Mouse (Mus musculus) heart, postnatal 25 days (tissue): ENCODE data around the gene Drosha. TPM values are rescaled to one million over a fixed set of nuclear protein-coding genes. Genes with fewer than 3 reads are reported as not detected.
"Not testable (repeated sequence)": the region's sequence is repeated elsewhere in the genome, so short reads cannot be mapped to it uniquely, and the experiment has no call there.

Experiments used
- DNase-seq: peaks from one replicate; pipeline ENCODE4 v3.0.0; 2022; ENCODE audit warnings: low spot score
- intact Hi-C: fragments of 180-260 bp; cut with DNase I; formaldehyde crosslinking; loops from one replicate; pipeline ENCODE4 v1.15.1; 2025
- total RNA-seq, 2 experiments: library from RNA; stranded (reverse); gene quantifications; 2 replicates each; pipeline ENCODE4 v1.2.3; 2021

Gene Drosha
- total RNA-seq, result 10 to 100 TPM; 35.2 to 35.8 TPM

GRCm38 (mm10) chr15:12824197-12824952 is at the start of gene Drosha, which contains the start of gene 6030458C11Rik:
Gene Drosha (plus strand): TSS chr15:12824815.
Gene 6030458C11Rik (minus strand): TSS chr15:12824649.
- intact Hi-C loops, result no loop called here
- peak; percentile 97 for DNase-seq

GRCm38 (mm10) chr15:12781296-12781695 is 43.3 kb upstream of the Drosha start:
- intact Hi-C loops, result no loop called here
- DNase-seq, result no peak

GRCm38 (mm10) chr15:12781729-12782326 is 42.8 kb upstream of the Drosha start:
- no peak for DNase-seq
- intact Hi-C loops, result no loop called here

- intact Hi-C loops, result no loop called here
- no peak for DNase-seq
Measured at GRCm38 (mm10) chr15:12788536-12788935, 36.1 kb upstream of the Drosha start.

- DNase-seq, result no peak
- intact Hi-C loops, result no loop called here
Measured at GRCm38 (mm10) chr15:12789406-12789867, 35.2 kb upstream of the Drosha start.

GRCm38 (mm10) chr15:12794311-12794710 is 30.3 kb upstream of the Drosha start:
- intact Hi-C loops, result loop anchor here (5.0 to 10.0 kb wide), 3 partner anchors 57 to 600 kb away; partner anchors contain the start of gene Pdzd2
- DNase-seq, result no peak

- intact Hi-C loops, result loop anchor here (1.0 to 10.0 kb wide), 3 partner anchors 209 to 601 kb away; no protein-coding TSS in a partner anchor
- DNase-seq, result no peak
Measured at GRCm38 (mm10) chr15:12795457-12795894, 29.1 kb upstream of the Drosha start.

- intact Hi-C loops, result loop anchor here (1.0 to 10.0 kb wide), 4 partner anchors 210 to 601 kb away; no protein-coding TSS in a partner anchor
- DNase-seq, result no peak
Measured at GRCm38 (mm10) chr15:12795909-12796470, 28.6 kb upstream of the Drosha start.

GRCm38 (mm10) chr15:12798043-12798442 is 26.6 kb upstream of the Drosha start:
- intact Hi-C loops, result loop anchor here (10.0 kb wide), 2 partner anchors 523 to 603 kb away; no protein-coding TSS in a partner anchor

GRCm38 (mm10) chr15:12800405-12801141 is 24.0 kb upstream of the Drosha start:
- DNase-seq, result no peak
- intact Hi-C loops, result no loop called here

More at GRCm38 (mm10) chr15:12798043-12798442, 26.6 kb upstream of the Drosha start:
- DNase-seq, result no peak

GRCm38 (mm10) chr15:12801142-12801506 is 23.5 kb upstream of the Drosha start:
- intact Hi-C loops, DNase-seq: not testable (repeated sequence)

- DNase-seq, result no peak
- intact Hi-C loops, result no loop called here
Measured at GRCm38 (mm10) chr15:12805071-12805470, 19.5 kb upstream of the Drosha start.

- intact Hi-C loops, result no loop called here
Measured at GRCm38 (mm10) chr15:12807088-12807487, 17.5 kb upstream of the Drosha start.

GRCm38 (mm10) chr15:12809305-12809704 is 15.3 kb upstream of the Drosha start:
- intact Hi-C loops, result no loop called here
- no peak for DNase-seq

More at GRCm38 (mm10) chr15:12807088-12807487, 17.5 kb upstream of the Drosha start:
- no peak for DNase-seq

- DNase-seq, result no peak
- intact Hi-C loops, result no loop called here
Measured at GRCm38 (mm10) chr15:12812646-12813045, 12.0 kb upstream of the Drosha start.

- DNase-seq, result no peak
- intact Hi-C loops, result no loop called here
Measured at GRCm38 (mm10) chr15:12817592-12817991, 7.0 kb upstream of the Drosha start.

- intact Hi-C loops, result no loop called here
- DNase-seq, result no peak
Measured at GRCm38 (mm10) chr15:12822416-12823395, 1.9 kb upstream of the Drosha start.

- no peak for DNase-seq
- intact Hi-C loops, result no loop called here
Measured at GRCm38 (mm10) chr15:12823455-12824119, 1.0 kb upstream of the Drosha start.
